Mouse (Mus musculus): ENCODE measurements at regions not wholly inside any gene's neighbourhood (a gene's known extent, or its start where the extent isn't known, plus 50 kb on each side); places are given as distances from the start of the nearest gene placed in this dataset.
A peak's percentile ranks its signal among the peaks of the same experiment; 100 is the strongest.

GRCm38 (mm10) chr8:15490774-15491173 lies 444.9 kb upstream of the BB014433 start:
- DNase-seq (ENCODE audit: extremely low spot score, low read depth, low spot score) = no peak

GRCm38 (mm10) chr8:15487579-15487978 lies 441.7 kb upstream of the BB014433 start:
- DNase-seq (ENCODE audit: extremely low spot score, low read depth, low spot score) = no peak

- no peak for DNase-seq (ENCODE audit: extremely low spot score, low read depth, low spot score)
These were observed 424.7 kb upstream of the BB014433 start for GRCm38 (mm10) chr8:15470561-15470960.

DNA sequence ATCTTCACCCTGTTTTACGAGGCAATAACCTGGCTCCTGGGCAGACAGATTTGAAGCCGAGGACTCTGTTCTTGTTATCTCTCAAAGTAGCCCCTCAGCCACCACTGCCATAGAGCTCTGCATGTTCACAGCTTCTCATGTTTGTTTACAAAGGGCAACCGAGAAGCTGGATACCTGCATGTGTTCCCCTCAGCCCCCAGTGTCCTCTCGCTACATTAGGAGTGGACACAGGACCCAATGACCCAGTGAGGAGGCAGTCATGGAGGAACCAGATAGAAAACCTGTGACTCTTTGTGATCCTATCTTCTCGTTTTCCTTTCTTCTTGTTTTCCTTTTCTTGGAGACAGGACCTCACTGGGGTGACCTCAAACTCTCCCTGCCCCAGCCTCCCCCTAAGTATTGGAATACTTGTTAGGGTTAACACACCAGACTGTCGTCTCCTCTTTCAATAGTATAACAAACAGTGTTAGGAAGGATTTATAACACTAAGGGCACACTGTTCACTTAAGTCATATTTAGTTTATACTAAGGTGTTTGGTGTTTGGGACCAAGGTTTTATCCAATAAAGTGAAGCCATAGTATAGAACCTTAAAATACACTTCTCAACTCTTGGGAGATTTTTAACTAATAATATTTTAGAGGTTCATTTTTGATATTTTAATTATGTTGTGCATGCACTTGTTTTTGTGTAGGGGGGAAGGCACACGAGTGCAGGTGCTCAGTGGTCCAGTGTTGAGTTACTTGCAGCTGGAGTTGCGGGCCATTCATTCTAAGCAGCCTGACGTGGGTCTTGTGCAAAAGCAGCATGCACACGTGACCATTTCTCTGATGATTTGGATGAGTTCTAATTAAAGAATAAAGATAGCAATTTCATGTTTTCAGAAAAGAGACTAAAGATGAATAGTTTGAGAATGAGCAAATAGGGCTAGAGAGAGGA lies 422.9 kb upstream of the BB014433 start:
- DNase-seq (ENCODE audit: extremely low spot score, low read depth, low spot score) = no peak

DNA sequence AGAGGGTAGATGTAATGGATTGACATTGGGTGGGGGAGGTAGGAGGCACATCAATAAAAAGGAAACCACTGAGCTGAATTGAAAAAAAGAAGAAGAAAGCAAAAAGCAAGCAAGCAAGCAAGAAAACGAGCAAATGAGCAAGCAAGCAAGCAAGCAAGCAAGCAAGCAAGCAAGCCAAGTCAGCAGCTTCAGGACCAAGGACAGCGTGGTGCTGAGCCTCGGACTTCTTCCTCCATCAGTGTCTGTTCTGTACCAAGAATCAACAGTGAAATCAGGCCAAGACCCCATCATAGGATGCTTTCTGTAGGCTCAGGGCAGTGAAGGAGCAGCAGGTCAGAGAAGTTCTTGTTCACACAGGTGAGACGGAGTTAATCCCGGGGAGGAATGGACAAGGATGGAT lies 392.7 kb upstream of the BB014433 start:
- peak; percentile 56 for DNase-seq (ENCODE audit: extremely low spot score, low read depth, low spot score)

- no peak for DNase-seq (ENCODE audit: extremely low spot score, low read depth, low spot score)
These were observed 348.8 kb upstream of the BB014433 start for GRCm38 (mm10) chr8:15394722-15395115.

- DNase-seq (ENCODE audit: extremely low spot score, low read depth, low spot score) = no peak
These were observed 348.3 kb upstream of the BB014433 start for GRCm38 (mm10) chr8:15393936-15394721.

DNA sequence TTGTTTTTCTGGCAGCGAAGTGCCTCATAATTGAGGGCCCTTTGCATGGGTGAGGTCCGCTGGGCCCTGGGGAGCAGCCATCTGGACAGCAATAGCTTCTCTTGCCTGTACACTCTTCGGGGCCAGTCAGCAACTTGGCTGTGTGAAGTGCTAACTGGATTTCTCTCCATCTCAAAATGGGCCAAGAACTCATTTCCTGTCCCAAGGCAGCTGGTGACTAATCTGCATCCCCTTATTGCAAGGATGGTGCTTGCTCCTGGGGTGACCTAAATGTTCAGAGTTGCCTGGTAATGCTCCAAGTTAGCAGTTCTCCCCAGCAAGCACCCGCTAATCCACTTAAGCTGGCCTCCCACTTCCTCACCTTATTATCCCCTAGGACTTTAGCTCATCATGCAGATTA lies 346.2 kb upstream of the BB014433 start:
- DNase-seq (ENCODE audit: extremely low spot score, low read depth, low spot score) = no peak

DNA sequence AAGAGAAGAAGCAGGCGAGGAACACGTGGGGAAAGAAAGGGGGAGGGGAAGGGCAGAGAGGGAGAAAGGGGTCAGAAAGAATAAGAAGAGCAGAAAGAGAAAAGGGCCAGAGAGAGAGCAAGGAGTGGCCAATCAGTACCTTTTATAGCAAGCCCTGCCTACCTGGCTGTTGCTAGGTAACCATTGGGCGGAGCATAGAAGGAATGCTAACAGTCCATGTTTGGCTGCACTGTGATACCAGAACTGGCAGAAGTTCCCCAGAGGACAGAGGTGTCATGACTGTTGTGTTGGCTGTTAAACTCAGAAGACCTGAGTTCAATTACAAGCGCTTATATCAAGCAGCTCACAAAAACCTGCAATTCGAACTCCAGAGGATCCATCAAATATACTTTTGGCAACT lies 342.9 kb upstream of the BB014433 start:
- DNase-seq (ENCODE audit: extremely low spot score, low read depth, low spot score) = no peak

DNA sequence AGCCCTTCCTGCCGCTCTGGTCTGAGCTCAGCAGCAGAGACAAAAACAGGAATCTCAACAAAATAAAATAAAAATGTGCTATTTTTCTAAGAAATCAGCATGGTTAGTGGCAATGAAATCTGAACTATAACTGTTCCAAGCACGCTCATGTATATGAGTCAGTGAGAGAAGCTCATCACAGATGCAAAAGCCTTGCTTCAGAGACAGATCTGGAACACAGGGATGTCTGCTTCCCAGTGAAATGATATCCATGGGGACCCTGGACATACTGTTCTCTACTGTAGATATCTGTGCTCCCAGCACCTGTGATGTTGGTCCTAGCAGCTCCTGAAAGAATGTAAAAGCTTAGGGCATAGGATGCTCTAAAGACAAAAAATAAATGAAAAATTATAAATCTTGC lies 321.2 kb upstream of the BB014433 start:
- no peak for DNase-seq (ENCODE audit: extremely low spot score, low read depth, low spot score)

DNA sequence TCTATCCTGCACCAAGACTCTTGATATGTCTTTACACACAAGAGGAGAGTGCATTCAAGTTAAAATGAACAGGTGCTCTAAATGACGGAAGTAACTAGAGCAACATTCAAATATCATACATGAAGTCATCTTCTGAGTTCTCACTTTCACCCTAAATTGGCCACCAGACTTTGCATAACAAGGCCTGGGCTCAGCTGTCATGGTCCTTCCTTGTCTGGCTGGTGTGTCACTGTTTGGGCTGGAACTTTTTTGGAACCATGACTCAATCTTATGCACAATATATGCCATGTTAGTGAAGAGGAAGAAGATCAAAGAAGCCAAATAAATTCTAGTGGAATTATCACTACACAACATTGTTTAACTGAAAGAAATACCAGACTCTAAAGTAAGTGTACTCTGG lies 318.7 kb upstream of the BB014433 start:
- DNase-seq (ENCODE audit: extremely low spot score, low read depth, low spot score) = no peak

GRCm38 (mm10) chr8:15344151-15344550 lies 298.3 kb upstream of the BB014433 start:
- DNase-seq (ENCODE audit: extremely low spot score, low read depth, low spot score) = no peak

DNA sequence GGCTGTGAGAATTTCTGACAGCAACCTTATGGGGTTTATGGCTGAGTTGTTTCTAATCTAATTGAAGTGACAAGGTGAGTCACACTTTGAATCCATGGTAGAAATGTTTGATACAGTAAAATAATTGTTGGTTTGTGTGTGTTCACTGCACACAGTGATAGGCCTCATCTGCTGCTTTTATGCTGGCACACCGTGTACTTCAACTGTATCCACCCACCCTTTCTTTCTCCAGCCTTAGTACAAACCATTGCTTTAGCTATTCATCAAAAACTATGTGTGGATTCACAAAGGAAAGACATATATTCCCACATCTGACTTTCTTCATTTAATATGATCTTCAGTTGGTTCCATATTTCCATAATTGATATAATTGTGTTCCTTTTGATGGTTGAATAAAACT lies 297.7 kb upstream of the BB014433 start:
- DNase-seq (ENCODE audit: extremely low spot score, low read depth, low spot score) = no peak

DNA sequence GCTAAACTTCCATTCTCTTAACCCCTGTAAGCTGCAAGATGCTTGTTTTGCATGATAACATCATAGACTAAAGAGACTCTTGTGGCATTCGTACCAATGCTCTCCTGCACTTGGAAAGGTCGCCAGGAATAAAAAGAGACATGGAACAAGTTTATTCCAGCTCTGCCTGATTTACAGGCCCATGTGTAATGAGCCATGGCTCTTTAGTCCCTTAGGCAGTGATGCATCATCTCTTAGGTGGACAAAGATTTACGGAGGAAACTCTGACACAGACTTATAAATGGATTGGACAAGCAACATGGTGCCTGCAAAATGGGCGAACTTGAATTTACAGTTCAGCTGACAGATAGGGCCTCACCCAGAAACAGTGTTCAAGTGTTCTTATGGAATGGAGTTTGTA lies 288.7 kb upstream of the BB014433 start:
- no peak for DNase-seq (ENCODE audit: extremely low spot score, low read depth, low spot score)

- no peak for DNase-seq (ENCODE audit: extremely low spot score, low read depth, low spot score)
These were observed 281.4 kb upstream of the BB014433 start for GRCm38 (mm10) chr8:15327312-15327711.

- DNase-seq (ENCODE audit: extremely low spot score, low read depth, low spot score) = no peak
These were observed 277.5 kb upstream of the BB014433 start for GRCm38 (mm10) chr8:15323421-15323820.

DNA sequence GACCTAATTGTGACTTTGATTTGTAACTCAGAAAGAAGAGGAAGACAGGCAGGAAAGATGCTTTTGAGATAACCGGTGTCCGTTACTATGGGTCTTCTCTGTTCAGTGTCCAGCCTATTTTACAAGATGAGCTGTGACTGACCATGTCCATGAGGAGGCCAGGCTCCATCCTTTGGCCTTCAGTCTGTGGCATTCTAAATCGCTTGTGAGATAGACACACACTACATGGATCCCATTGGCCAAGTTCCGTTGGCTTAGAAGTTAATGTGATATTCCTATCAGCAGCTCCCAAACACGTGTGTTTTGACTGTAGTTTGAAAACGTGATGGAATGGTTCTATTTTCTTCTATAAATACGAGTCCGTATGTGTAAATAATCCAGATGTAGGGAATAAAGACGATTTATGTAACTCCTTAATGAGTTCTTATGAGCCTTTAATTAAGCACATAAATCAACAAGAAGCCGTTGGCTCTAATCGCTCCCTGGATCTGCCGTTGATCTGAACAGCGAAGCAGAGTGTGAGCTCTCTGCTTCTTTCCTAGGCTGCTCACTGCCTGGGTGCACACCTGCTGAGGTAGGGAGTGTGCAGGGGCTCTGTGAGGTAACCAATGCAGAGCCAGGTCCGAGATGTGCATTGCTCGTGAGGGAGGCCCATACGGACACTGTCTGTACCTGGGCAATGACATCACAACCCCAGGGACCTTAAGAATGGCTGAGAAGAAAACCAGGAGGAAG lies 272.4 kb upstream of the BB014433 start:
- peak; percentile 28 for DNase-seq (ENCODE audit: extremely low spot score, low read depth, low spot score)

GRCm38 (mm10) chr8:15313481-15313880 lies 267.6 kb upstream of the BB014433 start:
- DNase-seq (ENCODE audit: extremely low spot score, low read depth, low spot score) = no peak

GRCm38 (mm10) chr8:15311509-15311908 lies 265.6 kb upstream of the BB014433 start:
- DNase-seq (ENCODE audit: extremely low spot score, low read depth, low spot score) = no peak

DNA sequence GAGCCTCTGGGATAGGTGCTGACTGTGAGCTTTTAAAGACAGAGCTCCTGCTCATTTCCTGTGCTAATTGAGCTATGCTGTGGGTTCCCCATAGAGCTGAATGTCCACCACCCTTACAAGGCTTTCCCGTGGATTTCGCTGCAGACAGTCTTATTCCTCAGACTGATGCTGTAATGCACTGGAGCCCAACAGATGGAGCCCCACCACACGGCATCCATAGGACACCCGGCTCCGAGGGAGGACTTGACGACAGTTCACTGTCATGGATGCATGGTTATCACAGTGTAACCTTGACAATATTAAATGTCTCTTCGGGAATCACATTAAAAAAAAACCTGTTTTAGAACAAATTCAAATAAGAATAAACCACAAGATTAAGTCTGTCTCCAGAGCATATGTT lies 265.2 kb upstream of the BB014433 start:
- no peak for DNase-seq (ENCODE audit: extremely low spot score, low read depth, low spot score)

DNA sequence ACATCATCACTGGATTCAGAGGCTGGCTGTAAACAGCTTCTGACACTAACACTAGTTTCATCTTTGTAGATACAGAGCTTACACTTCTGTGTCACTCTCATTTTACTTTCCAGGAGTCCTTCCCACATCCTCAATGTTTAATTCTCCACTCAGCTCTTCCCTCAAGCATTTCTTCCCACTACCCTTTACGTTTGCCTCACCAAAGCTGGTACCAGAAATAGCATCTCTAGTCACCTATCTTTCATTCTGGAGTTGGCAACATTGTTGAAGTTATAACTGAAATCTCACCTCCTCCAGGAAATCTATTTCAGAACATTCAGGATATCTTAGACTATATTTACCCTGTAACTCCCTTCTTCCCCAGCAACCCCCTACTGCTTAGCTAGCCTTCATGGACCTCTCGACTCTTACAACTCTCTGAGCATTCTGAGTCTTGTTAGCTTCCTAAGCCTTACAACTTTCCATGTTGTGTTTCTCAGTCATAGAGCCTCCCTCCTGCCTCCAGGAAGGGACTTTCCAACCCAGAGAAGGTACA lies 258.3 kb upstream of the BB014433 start:
- no peak for DNase-seq (ENCODE audit: extremely low spot score, low read depth, low spot score)

Measured in hindlimb bud, embryonic 11.5 days (tissue).